Mouse (Mus musculus) ES-E14 (cell line): ENCODE results near the gene Kyat3. TPM values are rescaled to one million over a fixed set of nuclear protein-coding genes. Genes with fewer than 3 reads are reported as not detected.

Experiments used
- DNase-seq: peaks from one replicate; pipeline ENCODE4 v3.0.0-alpha.2; 2013; ENCODE audit warnings: low read depth, low spot score
- H3K27ac ChIP-seq: 2 replicates; pipeline ENCODE4 v1.5.1; 2012; ENCODE audit warnings: low read depth, mild to moderate bottlenecking, low read length, moderate library complexity, mixed read lengths; ENCODE audit not compliant: poor library complexity, insufficient read depth, severe bottlenecking
- H3K36me3 ChIP-seq: 2 replicates; pipeline ENCODE4 v1.6.1; 2012; ENCODE audit warnings: mild to moderate bottlenecking, low read length, moderate library complexity, mixed read lengths; ENCODE audit not compliant: control insufficient read depth, poor library complexity, insufficient read depth, severe bottlenecking
- H3K4me1 ChIP-seq, 2 experiments: fragments of 150-350 bp in 1 of 2; sonication (generic) in 1 of 2; 2 replicates each; pipeline ENCODE4 v1.6.1; 2012; ENCODE audit warnings: low read length in 2 of 2, mild to moderate bottlenecking in 1 of 2, mixed read lengths in 1 of 2; ENCODE audit not compliant: control insufficient read depth in 2 of 2, insufficient read depth in 2 of 2, poor library complexity in 1 of 2
- H3K4me3 ChIP-seq, 2 experiments: fragments of 150-350 bp in 1 of 2; sonication (generic) in 1 of 2; 2 replicates each; pipeline ENCODE4 v1.5.1; 2012; ENCODE audit warnings: low read length in 2 of 2, low read depth in 1 of 2, mild to moderate bottlenecking in 1 of 2, mixed read lengths in 1 of 2; ENCODE audit not compliant: insufficient read depth in 1 of 2, poor library complexity in 1 of 2, severe bottlenecking in 1 of 2
- H3K9ac ChIP-seq: 2 replicates; pipeline ENCODE4 v1.6.1; 2012; ENCODE audit warnings: low read depth, mild to moderate bottlenecking, low read length, mixed read lengths; ENCODE audit not compliant: poor library complexity, insufficient read depth, severe bottlenecking
- H3K9me3 ChIP-seq: fragments of 150-350 bp; sonication (generic); 2 replicates; pipeline ENCODE4 v1.6.1; 2012; ENCODE audit warnings: low read depth, mild to moderate bottlenecking, low read length; ENCODE audit not compliant: control insufficient read depth, insufficient read depth
- CHD2 ChIP-seq: IDR thresholded peaks from 2 replicates; pipeline ENCODE4 v1.6.1; 2014; ENCODE audit warnings: mild to moderate bottlenecking, low read depth, low read length, inconsistent platforms
- HCFC1 ChIP-seq: IDR thresholded peaks from 2 replicates; pipeline ENCODE4 v1.6.1; 2012; ENCODE audit warnings: low read length, inconsistent platforms, borderline replicate concordance; ENCODE audit not compliant: insufficient read depth
- MAFK ChIP-seq: IDR thresholded peaks from 2 replicates; pipeline ENCODE4 v1.6.1; 2014; ENCODE audit warnings: mild to moderate bottlenecking, low read depth, low read length, inconsistent platforms; ENCODE audit not compliant: insufficient read depth
- ZC3H11A ChIP-seq: IDR thresholded peaks from 2 replicates; pipeline ENCODE4 v1.6.1; 2012; ENCODE audit warnings: low read depth, mild to moderate bottlenecking, inconsistent platforms, low read length, borderline replicate concordance
- ZNF384 ChIP-seq: IDR thresholded peaks from 2 replicates; pipeline ENCODE4 v1.6.1; 2012; ENCODE audit warnings: low read depth, low read length, inconsistent platforms
- in situ Hi-C, 2 experiments: fragments of 600-800 bp; cut with MboI; formaldehyde crosslinking; loops; one replicate each; pipeline ENCODE4 v1.15.1; 2025; ENCODE audit warnings: low sequenced_read_pairs in 2 of 2, inconsistent platforms in 1 of 2; ENCODE audit not compliant: unreplicated experiment in 2 of 2
- total RNA-seq: library from RNA; depleted of rRNA; stranded (reverse); fragments of 300-350 nt; gene quantifications from 2 replicates; pipeline ENCODE4 v1.2.3, GENCODE M21; 2012

The Kyat3 gene
- total RNA-seq, 1 experiment, result 11.7 TPM

DNA sequence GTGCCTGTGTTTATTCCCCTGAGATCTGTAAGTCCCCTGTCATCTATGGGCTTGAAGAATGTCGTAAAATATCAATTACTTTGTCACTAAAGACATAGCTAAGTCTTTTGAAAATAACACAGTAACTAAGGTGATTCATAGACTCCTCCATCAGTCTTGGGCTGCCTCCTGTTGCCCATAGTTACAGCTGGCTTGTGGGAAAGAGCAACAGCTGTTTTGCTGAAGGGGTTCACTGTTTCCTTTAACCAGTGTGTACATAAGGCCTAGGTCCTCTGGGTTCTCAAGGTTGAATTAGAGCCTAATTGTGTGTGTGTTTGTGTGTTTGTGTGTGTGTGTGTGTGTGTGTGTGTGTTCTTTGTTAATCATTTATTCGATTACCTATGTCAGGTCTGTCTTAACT is 24.6 kb downstream of the Kyat3 start:
- Histone ChIP-seq H3K4me1 (no peaks in the 10 kb centered on the region), H3K36me3 (peaks cover 9% of the 10 kb centered on the region), H3K9ac (no peak overlapping the region), H3K9me3 (no peaks in the 10 kb centered on the region), H3K4me3 (no peak overlapping the region), H3K27ac (no peak overlapping the region)
- no peak for TF ChIP-seq MAFK
- in situ Hi-C loops, result no loop called here
- DNase-seq, result no peak

DNA sequence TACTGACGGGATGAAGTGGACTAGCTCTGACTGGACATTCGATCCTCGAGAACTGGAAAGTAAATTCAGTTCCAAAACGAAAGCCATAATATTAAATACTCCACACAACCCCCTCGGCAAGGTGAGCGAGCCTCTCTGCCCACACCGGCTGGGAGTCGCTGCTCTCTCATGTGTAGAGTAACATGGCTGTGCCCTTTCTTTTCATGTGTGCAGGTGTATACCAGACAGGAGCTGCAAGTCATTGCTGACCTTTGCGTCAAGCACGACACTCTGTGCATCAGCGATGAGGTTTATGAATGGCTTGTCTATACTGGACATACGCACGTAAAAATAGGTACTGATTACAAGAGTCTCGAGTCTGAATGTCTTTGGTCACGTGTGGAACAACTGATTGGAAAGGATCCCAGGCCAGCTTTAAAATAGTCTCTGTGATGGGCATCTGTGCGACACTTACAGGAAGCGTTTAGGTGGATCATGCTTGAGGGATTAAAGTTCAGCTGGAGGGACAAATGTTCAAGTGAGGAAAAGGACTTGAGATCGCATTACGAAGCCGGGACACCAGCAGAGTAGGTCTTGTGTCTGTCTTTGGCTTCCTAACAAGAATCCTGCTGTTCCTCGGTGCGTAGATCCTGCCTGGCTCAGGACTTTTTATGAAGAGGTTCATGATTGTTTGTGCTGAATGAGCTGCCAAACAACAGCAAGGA is 25.3 kb downstream of the Kyat3 start:
- TF ChIP-seq HCFC1 (no peak), ZNF384 (no peak), CHD2 (no peak), ZC3H11A (no peak), MAFK (no peak)
- Histone ChIP-seq H3K36me3 (peaks cover 9% of the 10 kb centered on the region), H3K9ac (no peak overlapping the region), H3K27ac (no peak overlapping the region), H3K4me3 (no peak overlapping the region), H3K9me3 (no peaks in the 10 kb centered on the region), H3K4me1 (no peaks in the 10 kb centered on the region)
- DNase-seq, result no peak
- in situ Hi-C loops, result no loop called here

DNA sequence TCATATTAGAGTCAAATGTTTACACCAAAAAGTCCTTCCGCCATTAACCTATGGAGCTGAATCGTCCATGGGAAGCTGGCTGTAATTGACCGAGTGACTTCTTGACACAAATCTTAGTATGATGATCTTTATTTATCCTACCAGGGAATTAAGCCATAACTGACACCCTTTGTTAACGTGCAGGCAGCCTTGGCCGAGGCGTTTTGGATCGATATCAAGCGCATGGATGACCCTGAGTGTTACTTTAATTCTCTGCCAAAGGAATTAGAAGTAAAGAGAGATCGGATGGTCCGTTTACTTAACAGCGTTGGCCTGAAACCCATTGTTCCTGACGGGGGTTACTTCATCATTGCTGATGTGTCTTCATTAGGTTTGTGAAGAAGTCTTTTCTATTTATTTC is 33.4 kb downstream of the Kyat3 start:
- no peak overlapping the region for H3K9ac ChIP-seq
- DNase-seq, result no peak
- H3K4me3 ChIP-seq, result no peak overlapping the region
- in situ Hi-C loops, result no loop called here
- peaks cover 3% of the 10 kb centered on the region; the same call in 1 of the 2 replicates for H3K36me3 ChIP-seq
- no peaks in the 10 kb centered on the region for H3K4me1 ChIP-seq
- no peak overlapping the region for H3K27ac ChIP-seq
- H3K9me3 ChIP-seq, result no peaks in the 10 kb centered on the region
- no peak for TF ChIP-seq MAFK
- TF ChIP-seq ZNF384, result no peak
- TF ChIP-seq ZC3H11A, result no peak
- TF ChIP-seq HCFC1, result no peak
- no peak for TF ChIP-seq CHD2

DNA sequence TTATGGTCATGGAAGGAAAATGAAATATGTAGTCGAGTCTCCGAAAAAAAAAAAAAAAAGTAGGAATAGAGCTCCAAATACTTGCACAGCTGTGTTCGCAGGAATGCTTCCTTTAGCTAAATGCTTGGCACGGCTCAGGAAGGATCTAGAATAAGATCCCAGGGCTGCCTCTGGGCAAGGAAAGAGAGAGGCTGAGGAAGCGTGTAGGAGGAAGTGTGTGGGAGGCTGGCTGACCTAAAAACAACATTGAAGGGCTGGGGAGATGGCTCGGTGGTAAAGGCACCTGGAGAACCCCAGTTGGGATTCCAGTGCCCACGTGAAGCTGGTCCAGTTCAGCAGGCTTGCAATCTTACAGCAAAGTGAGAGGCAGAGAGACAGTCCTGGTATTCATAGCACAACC is 40.0 kb downstream of the Kyat3 start:
- peaks cover 4% of the 10 kb centered on the region; the same call in 1 of the 2 replicates for H3K36me3 ChIP-seq
- no peak overlapping the region for H3K27ac ChIP-seq
- no peak overlapping the region for H3K4me3 ChIP-seq
- H3K9me3 ChIP-seq, result no peaks in the 10 kb centered on the region
- TF ChIP-seq ZC3H11A (no peak), CHD2 (no peak), ZNF384 (no peak), MAFK (no peak), HCFC1 (no peak)
- no peak overlapping the region for H3K9ac ChIP-seq
- DNase-seq, result no peak
- in situ Hi-C loops, result loop anchor here in 1 of 2 experiments (10.0 kb wide), 1 partner anchor 246 kb away; the partner anchor contains the start of gene Gbp5
- H3K4me1 ChIP-seq, result peaks cover 0 to 7% of the 10 kb centered on the region in 2 experiments; a peak in 1 of 4 replicates
